Mouse (Mus musculus): ENCODE results near the gene Reck. TPM values are rescaled to one million over a fixed set of nuclear protein-coding genes. Genes with fewer than 3 reads are reported as not detected.

Gene Reck
- polyA plus RNA-seq, 1 experiment, result 0.12 TPM

- Histone ChIP-seq H3K27ac (ENCODE audit: insufficient read depth, low read depth, low read length) (peak overlapping the region; percentile 35; the same call in 1 of the 2 replicates), H3K4me3 (ENCODE audit: insufficient read depth, low read length) (no peak overlapping the region), H3K4me1 (ENCODE audit: control insufficient read depth, insufficient read depth, low read length) (peaks cover 40% of the 10 kb centered on the region)
- TF ChIP-seq CTCF (IDR thresholded peaks at IDR 0.05; ENCODE audit: low read depth, low read length), result no peak
Measured at GRCm38 (mm10) chr4:43976223-43976740, 101.0 kb downstream of the Reck start.

- Histone ChIP-seq H3K4me1 (ENCODE audit: control insufficient read depth, insufficient read depth, low read length) (peaks cover 26% of the 10 kb centered on the region), H3K4me3 (ENCODE audit: insufficient read depth, low read length) (no peak overlapping the region), H3K27ac (ENCODE audit: insufficient read depth, low read depth, low read length) (no peak overlapping the region)
- TF ChIP-seq POLR2A (IDR thresholded peaks at IDR 0.05; ENCODE audit: borderline replicate concordance, low read depth, low read length) (no peak), CTCF (IDR thresholded peaks at IDR 0.05; ENCODE audit: low read depth, low read length) (no peak)
Measured at GRCm38 (mm10) chr4:43978521-43979443, 103.5 kb downstream of the Reck start.

- no peak overlapping the region for H3K27ac ChIP-seq (ENCODE audit: insufficient read depth, low read depth, low read length)
- peaks cover 16% of the 10 kb centered on the region for H3K4me1 ChIP-seq (ENCODE audit: control insufficient read depth, insufficient read depth, low read length)
- TF ChIP-seq POLR2A (IDR thresholded peaks at IDR 0.05; ENCODE audit: borderline replicate concordance, low read depth, low read length) (no peak), CTCF (IDR thresholded peaks at IDR 0.05; ENCODE audit: low read depth, low read length) (no peak)
- H3K4me3 ChIP-seq (ENCODE audit: insufficient read depth, low read length), result no peak overlapping the region
Measured at GRCm38 (mm10) chr4:43979746-43980145, 104.4 kb downstream of the Reck start.

- Histone ChIP-seq H3K4me3 (ENCODE audit: insufficient read depth, low read length) (no peak overlapping the region), H3K4me1 (ENCODE audit: control insufficient read depth, insufficient read depth, low read length) (peaks cover 13% of the 10 kb centered on the region), H3K27ac (ENCODE audit: insufficient read depth, low read depth, low read length) (no peak overlapping the region)
- TF ChIP-seq CTCF (IDR thresholded peaks at IDR 0.05; ENCODE audit: low read depth, low read length), result no peak
- TF ChIP-seq POLR2A (IDR thresholded peaks at IDR 0.05; ENCODE audit: borderline replicate concordance, low read depth, low read length), result no peak
Measured at GRCm38 (mm10) chr4:43980236-43980635, 104.9 kb downstream of the Reck start.

- H3K4me3 ChIP-seq (ENCODE audit: insufficient read depth, low read length), result no peak overlapping the region
- H3K4me1 ChIP-seq (ENCODE audit: control insufficient read depth, insufficient read depth, low read length), result peaks cover 10% of the 10 kb centered on the region
- TF ChIP-seq CTCF (IDR thresholded peaks at IDR 0.05; ENCODE audit: low read depth, low read length) (no peak), POLR2A (IDR thresholded peaks at IDR 0.05; ENCODE audit: borderline replicate concordance, low read depth, low read length) (no peak)
- no peak overlapping the region for H3K27ac ChIP-seq (ENCODE audit: insufficient read depth, low read depth, low read length)
Measured at GRCm38 (mm10) chr4:43980846-43981245, 105.5 kb downstream of the Reck start.

- Histone ChIP-seq H3K4me1 (ENCODE audit: control insufficient read depth, insufficient read depth, low read length) (peaks cover 6% of the 10 kb centered on the region; the same call in 1 of the 2 replicates), H3K4me3 (ENCODE audit: insufficient read depth, low read length) (no peak overlapping the region), H3K27ac (ENCODE audit: insufficient read depth, low read depth, low read length) (no peak overlapping the region)
- TF ChIP-seq POLR2A (IDR thresholded peaks at IDR 0.05; ENCODE audit: borderline replicate concordance, low read depth, low read length) (no peak), CTCF (IDR thresholded peaks at IDR 0.05; ENCODE audit: low read depth, low read length) (no peak)
Measured at GRCm38 (mm10) chr4:43981251-43981650, 105.9 kb downstream of the Reck start.

- H3K4me1 ChIP-seq (ENCODE audit: control insufficient read depth, insufficient read depth, low read length), result 0 out of 2 replicates have a peak, but pooled peaks cover 3% of the 10 kb centered on the region
- no peak overlapping the region for H3K27ac ChIP-seq (ENCODE audit: insufficient read depth, low read depth, low read length)
- TF ChIP-seq POLR2A (IDR thresholded peaks at IDR 0.05; ENCODE audit: borderline replicate concordance, low read depth, low read length) (no peak), CTCF (IDR thresholded peaks at IDR 0.05; ENCODE audit: low read depth, low read length) (peak; percentile 66)
- peak overlapping the region; percentile 31; the same call in 1 of the 2 replicates for H3K4me3 ChIP-seq (ENCODE audit: insufficient read depth, low read length)
Measured at GRCm38 (mm10) chr4:43982053-43982732, 106.9 kb downstream of the Reck start.

GRCm38 (mm10) chr4:43983181-43983580 lies 107.9 kb downstream of the Reck start, which contains the start of gene Ccin:
Ccin (plus strand) TSS chr4:43983483.
- H3K4me3 ChIP-seq (ENCODE audit: insufficient read depth, low read length), result 0 out of 2 replicates have a peak within 1 kb of the TSS, but pooled peaks have one; percentile 31
- no peak within 1 kb of the TSS for H3K27ac ChIP-seq (ENCODE audit: insufficient read depth, low read depth, low read length)
- H3K4me1 ChIP-seq (ENCODE audit: control insufficient read depth, insufficient read depth, low read length), result 0 out of 2 replicates have a peak, but pooled peaks cover 3% of the 10 kb centered on the region
- TF ChIP-seq CTCF (IDR thresholded peaks at IDR 0.05; ENCODE audit: low read depth, low read length), result no peak

GRCm38 (mm10) chr4:43983756-43984155 lies 108.4 kb downstream of the Reck start:
- no peak overlapping the region for H3K4me3 ChIP-seq (ENCODE audit: insufficient read depth, low read length)
- TF ChIP-seq POLR2A (IDR thresholded peaks at IDR 0.05; ENCODE audit: borderline replicate concordance, low read depth, low read length) (no peak), CTCF (IDR thresholded peaks at IDR 0.05; ENCODE audit: low read depth, low read length) (no peak)
- 0 out of 2 replicates have a peak, but pooled peaks cover 3% of the 10 kb centered on the region for H3K4me1 ChIP-seq (ENCODE audit: control insufficient read depth, insufficient read depth, low read length)
- H3K27ac ChIP-seq (ENCODE audit: insufficient read depth, low read depth, low read length), result no peak overlapping the region

All from bone marrow macrophage, adult 2 months (primary cell).